Mouse (Mus musculus): Measurements from ENCODE around the gene Grk6.

Grk6 gene

DNA sequence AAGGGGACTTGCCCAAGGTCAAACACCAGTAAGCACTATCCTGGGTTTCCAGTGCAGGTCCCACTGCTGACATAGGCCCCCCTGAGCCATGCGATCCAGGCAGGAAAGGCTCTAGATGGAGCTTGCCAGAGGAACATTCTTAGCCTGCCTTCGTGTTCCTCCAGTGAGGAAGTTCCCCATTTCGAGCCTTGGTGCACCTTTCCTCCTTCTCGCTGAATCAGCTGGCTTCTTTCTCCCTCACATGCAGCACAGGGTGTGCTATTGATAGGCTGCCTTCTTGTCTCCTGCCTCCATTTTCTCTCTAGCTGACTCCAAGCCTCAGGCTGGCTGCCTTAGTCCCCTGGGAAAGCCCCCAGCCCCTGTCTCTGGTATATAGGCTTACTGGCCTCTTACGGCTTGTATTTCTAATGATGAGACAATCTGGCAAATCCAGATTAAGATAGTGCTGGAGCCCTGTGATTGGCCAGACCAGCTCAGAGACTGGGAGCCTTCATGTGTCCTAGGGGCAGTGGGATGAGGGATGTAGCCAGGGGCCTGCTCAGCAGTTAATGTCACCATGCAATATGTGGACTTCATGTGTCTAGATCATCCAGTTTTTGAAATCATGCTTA lies 21.1 kb downstream of the Grk6 start:
- no peak for DNase-seq

DNA sequence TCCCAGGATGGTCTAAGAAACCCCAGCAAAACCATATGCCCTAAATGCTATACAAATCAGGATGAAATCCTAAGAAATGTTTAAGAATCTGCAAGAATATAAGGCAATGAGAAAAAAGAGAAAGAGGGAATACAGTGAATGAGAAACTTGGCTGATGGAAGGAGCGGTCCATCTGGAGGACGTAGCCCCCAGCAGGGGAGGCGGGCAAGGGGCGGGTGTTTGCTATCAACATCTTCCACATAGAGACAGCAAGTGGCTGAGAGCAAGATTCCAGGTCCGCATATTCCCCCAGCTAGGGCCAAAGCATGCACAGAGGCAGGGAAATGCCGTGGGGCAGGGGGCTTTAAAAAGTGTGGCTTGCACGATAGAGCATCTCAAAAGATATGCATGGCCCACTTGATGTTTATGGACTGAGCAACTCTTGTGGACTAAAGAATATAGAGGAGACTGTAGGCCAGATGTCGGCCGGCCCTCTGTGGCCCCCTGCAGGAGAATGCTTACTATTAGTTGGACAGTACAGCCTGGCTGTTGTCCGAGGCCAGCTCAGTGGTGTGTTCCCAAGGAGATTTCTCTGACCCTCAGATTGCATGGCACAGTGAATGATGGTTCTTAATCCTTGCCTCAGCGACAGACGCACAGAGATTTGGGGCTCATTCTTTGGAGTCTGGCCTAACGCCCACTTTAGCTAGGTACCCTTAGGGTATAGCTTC lies 24.1 kb downstream of the Grk6 start:
- DNase-seq, result peak; percentile 39

DNA sequence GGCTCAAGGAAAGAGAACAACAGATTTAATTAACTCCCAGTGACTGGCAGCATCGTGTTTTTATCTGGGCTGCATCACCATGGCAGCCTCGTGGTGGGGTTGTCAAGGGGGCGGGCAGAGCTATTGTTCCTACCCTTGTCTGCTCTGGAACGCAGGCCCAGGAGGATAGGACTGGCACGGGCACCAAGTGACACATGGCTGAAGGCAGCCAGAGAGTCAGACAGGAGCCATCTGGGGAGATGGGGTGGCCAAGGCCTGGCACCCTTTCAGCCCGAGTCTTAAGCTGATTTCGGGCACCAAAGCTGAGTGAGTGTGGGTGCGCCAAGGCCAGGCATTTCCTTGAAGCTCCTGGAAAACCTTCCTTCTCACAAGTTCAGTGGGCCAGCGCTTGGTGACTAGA lies 25.5 kb downstream of the Grk6 start:
- DNase-seq, result no peak

DNA sequence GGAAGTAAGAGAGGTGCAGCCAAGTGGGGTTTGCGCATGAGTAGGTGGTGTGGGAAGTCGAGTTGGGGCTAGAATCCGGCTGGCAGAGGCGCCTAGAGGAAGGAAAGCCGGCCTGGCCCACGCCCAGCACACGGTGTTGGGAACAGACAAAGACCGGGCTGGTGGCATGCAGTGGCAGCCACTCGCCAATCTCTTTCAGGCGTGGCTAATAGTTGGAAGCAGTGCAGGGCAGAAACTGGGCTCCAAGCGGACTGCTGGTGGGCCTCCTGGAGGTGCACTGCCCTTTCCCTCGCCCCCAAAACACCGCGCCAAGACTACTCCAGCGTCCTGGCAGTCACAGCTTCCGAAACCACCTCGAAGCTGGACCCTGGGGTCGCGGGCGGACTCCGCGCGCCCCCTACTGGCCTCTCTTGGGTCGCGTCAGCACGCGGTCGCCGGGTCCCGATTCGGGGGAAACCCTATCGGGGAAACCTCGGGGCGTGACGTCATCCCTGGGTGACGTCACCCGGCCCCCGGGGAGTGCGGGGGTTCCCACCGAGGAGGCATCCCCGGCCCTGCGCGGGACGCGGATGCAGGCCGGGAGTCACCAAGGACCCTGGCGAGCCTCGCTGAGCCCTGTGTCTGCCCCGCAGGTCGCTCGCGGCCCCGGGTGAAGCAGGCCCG lies 26.4 kb downstream of the Grk6 start:
- peak; percentile 78 for DNase-seq

DNA sequence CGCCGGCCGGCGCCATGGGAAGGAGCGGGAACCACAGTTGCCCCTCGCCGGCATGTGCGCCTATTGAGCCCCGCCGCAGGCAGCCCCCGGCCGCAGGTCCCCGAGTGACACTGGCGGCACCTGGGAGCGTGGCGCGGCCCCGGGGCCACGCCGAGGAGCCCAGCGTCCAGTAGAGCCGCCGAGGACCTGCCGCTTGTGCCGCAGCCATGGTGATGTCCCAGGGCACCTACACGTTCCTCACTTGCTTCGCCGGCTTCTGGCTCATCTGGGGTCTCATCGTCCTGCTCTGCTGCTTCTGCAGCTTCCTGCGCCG lies 26.9 kb downstream of the Grk6 start:
- no peak for DNase-seq

DNA sequence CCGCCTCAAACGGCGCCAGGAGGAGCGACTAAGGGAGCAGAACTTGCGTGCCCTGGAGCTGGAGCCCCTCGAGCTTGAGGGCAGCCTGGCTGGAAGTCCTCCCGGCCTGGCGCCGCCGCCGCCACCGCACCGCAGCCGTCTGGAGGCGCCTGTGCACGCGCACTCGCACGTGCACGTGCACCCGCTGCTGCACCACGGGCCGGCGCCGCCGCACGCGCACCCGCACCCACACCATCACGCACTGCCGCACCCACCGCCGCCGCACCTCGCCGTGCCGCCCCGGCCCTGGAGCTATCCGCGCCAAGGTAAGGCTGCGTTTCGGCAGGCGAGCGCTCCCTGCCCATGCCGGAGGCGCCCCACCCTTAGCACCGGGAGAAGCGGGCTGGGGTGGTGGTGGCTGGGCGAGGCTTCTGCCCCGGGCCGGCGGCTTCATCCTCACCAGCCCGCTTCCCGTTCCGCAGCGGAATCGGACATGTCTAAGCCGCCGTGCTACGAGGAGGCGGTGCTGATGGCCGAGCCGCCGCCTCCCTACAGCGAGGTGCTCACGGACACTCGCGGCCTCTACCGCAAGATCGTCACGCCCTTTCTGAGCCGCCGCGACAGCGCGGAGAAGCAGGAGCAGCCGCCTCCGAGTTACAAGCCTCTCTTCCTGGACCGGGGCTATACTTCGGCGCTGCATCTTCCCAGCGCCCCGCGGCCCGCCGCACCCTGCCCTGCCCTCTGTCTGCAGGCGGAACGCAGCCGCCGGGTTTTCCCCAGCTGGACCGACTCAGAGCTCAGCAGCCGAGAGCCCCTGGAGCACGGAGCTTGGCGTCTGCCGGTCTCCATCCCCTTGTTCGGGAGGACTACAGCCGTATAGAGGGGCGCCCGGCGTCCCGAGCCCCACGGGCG lies 27.5 kb downstream of the Grk6 start:
- peak; percentile 39 for DNase-seq

DNA sequence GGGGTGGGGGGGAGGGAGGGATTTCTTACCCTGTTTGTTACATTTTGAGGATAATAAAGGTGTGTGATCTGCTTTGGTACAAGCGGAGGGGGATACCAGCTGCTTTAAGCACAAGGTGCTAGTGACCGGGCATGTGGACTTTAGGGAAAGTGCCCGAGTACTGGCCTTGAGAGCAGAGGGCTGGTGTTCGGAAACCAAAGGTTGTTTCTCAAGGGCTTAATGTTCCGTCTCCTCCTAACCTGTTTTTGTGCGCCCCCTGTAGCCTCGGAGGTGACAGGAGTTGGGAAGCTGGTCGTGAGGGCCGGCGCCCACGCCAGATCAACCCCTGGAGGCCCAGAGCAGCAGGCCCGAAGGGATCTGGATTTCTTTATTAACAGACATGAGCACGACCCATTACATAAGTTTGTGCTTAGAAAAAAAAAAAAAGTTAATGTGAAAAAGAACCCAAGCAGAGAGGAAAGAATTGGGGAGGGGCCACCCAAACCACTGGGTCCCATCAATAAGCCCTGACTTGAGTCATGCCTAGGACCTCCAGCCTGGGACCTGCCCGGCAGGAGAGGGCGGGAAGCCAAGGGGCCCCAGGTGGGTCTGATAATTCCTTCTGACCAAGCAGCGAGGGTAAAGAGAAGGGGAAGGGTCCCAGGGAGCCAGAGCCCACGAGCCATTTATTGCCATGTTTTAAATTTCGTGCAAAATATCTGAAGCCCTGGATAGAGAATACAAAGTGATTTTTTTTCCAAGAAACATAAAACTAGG lies 28.4 kb downstream of the Grk6 start:
- peak; percentile 32 for DNase-seq

DNA sequence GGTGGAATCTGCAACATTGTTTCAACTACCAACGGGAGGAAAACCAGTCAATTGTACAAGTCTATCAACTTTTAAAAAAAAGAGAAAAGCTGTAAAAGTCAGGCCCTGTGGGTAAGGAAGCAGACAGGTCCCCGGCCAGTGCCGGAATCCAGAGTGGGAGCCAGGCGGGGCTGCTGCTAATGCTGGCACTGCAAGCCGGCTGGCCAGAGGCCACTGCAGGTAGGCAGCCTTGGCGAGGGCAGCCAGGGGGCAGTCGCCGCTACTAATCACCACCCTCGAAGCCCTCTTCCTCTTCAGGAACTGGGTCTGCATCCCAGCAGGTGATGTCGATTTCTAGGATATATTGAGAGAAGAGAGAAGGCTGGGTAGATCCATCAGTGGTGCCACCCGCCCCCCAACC lies 29.1 kb downstream of the Grk6 start:
- DNase-seq, result no peak

DNA sequence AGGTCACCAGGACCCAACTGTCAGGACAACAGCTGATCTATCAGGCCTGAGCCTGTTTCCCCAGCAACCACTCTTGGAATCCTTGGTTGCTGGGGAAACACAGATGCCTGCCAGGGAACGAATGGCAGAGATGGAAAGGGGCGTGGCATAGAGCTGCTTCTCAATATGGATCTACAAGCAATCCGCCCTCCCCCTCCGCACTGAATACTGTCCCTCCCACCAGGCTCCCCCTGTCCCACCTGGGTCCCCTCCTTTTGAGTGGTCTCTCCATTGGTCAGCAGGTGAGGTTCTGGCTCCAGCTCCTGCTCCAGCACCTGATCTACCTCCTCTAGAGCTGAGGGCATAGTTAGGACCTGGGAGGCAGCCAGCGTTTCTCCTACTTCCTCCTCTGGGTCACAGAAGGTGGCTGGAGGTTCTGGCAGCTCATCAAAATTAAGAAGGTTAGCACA lies 29.8 kb downstream of the Grk6 start:
- no peak for DNase-seq

DNA sequence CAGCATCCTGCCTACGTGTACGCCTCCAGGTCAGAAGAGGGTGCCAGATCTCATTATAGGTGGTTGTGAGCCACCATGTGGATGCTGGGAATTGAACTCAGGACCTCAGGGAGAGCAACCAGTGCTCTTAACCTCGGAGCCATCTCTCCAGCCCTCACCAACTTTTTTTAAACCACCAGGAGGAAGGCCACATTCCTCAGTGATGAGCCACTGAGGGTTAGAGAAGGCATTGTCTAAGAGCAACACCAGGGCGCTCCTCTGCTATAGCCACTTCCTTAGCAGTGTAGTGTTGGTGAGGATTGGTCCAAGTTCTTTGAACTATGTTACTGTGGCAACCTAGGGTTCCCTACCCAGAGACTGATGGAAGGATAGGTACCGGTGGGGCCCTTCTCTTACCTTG lies 30.9 kb downstream of the Grk6 start:
- DNase-seq, result no peak

DNA sequence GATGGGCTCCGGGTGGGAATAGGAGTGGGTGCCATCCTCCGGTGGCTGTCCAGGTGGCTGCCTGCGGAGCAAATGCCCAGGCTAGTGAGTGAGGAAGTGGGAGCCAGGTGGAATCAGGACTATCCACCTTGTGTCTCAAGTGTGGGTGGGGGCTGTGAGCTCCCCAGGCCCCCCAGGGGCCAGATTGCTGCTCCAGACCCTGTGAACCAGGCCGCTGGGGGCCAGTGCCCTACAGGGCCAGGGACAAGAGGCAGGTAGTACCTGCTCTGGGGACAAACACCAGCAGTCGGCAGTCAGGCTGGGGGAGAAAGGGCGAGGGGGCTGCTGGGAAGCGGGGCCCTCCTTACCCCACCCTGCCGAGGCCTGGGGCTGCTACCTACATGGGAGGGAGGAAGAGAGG lies 31.4 kb downstream of the Grk6 start:
- no peak for DNase-seq

DNA sequence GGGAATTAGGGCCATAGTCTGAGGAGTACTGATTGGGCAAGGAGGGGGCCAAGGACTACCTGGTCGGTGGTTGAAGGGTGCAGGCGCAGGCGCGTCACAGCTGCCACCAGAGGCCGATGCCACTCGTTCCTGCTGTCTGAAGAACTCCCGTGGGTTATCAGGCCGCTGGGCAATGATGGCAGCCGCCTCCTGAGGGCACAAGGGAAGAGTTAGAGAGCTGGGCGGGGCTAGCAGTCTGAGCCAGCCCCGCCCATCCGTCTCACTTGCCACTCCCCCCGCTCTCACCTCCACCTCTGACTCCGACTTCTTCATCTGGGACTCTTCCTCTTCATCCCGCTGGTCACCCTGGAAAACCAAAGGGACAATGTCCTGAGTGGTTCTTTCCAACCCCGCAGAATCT lies 32.6 kb downstream of the Grk6 start:
- DNase-seq, result no peak

DNA sequence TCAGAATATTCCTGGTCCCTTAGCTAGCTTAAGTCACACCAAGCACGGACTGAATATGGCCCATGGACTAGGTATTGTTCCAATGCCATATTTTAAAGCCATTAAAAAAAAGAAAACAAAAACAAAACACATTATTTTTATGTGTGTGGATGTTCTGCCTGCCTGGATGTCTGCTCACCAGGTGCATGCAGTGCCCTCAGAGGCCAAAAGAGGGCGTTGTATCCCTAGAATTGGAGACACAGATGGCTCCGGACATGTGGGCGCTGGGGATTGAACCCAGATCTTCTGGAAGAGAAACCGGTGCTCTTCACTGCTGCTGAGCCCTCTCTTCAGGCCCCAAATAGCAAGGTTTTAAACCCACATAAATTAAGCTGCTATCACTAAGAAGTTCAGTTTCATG lies 33.2 kb downstream of the Grk6 start:
- DNase-seq, result peak; percentile 30

DNA sequence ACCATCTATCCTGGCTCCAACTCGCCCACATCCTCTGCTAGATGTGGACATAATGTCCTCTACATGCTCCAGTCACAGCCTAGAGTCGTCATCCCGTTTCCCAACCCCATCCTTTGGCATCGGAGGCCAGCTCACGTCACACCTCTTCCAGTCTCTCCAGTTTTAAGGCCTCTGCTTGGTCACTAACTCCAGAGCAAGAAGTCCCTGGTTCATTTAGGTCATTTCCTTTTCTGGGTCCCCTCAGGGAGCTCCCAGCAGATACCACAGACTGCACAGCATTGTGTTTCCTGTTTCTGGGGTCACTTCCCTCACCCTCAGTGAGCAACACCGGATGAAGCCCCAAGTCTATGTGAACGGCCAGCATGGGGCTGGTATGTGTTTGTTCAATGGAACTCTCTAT lies 34.1 kb downstream of the Grk6 start:
- no peak for DNase-seq

DNA sequence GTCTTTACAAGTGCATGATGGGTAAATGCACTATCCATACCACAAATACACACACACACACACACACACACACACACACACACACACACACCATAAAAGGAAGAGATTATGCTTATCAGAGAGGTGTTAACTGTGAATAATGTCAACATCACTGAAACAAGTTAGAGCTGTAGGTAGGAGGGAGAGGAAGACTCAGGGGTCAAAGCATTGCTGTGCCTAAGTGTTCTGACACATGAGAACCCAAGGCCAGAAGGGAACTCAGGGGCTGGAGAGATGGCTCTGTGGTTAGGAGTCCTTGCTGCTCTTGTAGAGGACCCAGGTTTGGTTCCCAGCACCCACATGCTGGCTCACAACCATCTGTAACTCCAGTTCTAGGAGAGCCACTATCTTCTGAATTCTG lies 35.1 kb downstream of the Grk6 start:
- DNase-seq, result no peak

DNA sequence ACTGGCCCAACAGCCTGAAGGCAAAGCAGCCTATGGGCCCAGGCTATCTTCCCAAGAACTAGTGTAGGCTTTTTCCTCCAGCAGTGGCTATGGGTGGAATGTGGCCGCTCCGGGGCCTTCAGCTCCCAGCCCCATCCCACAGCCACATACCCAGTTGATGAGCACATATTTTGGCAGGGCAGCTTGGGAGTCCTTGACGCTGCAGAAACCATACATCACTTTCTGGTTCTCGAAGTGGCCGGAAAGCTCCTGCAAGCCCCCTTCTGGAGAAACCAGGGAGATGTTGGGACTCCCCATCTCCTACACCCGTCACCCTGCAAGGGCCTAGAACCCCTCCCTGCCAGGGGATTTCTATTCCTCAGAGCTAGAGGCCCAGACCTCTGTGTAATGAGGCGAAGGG lies 37.7 kb downstream of the Grk6 start:
- no peak for DNase-seq

DNA sequence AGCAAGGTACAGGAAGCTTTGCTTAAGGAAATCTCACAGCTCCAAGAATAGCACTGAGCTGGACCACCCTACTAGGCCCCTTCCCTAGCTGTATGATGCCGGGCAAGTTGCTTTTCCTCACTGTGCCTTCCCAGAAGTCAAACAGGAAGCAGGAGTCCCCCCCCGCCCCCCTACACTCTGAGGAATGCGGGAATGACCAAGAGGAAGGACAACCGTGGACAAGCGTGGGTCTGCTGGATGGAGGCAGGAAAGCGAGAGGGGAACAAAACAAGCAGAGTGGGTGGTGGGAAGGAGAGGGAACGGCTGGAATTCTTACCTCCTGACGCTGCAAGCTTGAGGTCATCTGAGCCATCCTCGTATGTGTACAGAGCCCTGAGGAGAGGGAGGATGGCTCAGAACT lies 38.2 kb downstream of the Grk6 start:
- no peak for DNase-seq

DNA sequence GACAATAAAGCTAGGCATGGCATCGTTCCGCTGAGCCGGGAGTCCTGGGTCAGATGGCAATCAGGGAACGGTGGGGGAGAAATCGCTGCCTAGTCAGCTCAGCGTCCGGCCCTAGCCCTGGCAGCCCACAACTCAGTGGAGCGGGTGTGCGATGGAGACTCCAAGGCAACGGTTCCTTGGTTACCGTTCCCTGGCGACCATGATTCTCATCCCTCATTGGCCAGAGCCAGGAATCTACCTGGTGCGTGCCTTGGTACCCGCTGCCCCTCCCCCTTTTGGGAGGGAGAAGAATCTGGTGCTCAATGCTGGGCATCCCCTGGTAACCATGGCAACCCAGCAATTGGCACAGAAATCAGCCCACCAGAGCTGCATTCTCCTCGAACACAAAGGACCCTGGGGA lies 38.7 kb downstream of the Grk6 start:
- no peak for DNase-seq

DNA sequence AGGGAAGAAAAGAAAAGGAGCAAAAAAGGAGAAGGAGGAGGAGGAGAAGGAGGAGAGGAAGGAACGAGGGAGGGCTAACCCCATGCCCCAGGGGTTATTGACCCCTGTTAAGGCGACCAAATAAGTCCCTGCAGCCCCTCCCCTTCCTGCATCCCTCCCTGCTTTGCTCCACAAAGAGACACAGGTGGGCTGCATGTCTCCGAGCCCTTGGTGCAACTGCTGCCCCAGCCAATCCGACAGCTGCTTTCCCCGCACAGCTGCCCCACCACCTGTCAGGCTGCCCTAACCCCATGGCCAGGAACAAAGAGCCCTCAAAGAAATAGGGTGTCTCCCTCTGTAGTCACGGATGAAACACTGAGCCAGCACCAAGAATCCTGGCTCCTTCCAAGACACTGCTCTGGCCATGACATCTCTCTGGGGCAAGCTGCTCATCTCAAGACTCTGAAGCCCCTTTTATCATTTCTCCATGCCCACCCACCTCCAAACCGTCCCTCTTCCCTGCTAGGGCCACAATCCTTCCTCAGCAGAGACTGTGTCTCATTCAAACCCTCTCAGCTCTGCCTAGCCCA lies 39.7 kb downstream of the Grk6 start:
- no peak for DNase-seq

DNA sequence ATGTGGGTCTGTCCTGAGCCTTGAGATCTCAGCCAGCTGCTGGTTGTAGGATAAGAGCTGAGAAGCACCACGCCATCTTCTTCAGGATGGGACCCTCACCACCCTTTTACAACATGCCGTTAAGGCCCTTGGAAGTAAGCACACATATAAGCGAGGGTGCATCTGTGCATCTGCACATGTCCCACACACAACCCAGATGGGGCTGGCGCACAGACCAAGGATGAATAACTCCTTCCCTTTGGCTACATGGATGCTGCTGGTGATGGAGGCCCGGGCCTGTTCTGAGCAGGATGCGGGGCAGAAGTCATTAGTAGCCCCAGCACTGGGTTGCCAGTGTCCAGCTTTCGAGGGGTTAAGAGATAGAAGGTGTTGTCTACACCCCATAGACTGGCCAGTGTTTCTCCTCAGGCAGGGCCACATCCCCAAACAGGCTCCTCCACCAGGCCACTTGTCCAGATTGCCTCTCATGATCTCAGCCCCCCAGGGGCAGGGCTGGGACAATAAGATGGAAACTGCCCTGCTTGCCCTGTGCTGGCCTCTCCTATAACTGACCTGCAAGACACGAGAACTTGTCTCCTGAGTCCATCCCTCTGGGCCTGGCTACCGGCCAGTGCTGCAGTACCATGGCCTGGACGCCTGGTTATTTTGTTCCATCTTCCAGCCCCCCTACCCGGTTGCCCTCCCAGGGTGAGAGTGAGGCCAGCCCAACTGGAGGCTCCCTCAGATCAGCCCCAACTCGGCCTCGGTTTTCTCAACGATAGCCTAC lies 41.3 kb downstream of the Grk6 start:
- no peak for DNase-seq

DNA sequence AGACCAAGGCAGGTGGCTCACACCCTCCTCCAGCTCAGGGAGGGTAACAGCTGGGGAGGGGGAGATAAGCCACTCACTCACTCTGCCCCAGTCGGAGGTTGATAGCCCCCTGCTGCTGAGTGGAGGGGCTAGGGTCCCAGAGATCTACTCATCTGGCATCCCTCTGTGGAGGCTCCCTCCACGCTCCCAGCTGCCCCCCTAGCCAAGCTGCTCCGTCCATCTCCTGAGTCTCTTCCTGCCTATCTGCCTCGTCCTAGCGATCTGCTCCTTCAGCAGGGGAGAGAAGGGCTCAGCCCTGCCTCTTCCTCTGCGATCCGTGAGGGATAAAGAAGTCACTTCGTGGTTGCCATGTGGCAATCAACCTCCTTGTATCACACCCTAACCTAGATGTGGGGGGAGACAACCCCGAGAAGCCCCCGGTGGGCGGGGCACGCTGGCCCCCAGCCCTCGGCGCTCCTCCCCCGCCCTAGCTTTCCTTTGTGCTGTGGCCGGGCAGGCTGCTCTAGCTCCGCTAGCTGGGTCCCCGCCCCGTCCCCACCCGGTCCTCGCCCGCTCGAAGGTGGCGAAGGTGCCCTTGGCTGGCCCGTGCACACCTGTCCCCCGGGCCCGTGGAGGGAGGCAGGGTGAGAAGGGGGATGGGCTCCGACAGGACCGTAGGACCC lies 42.2 kb downstream of the Grk6 start:
- DNase-seq, result no peak
